Mouse (Mus musculus) C2C12 (cell line): Measurements from ENCODE around the gene Ywhab.

ENCODE experiments used
- CTCF ChIP-seq: IDR thresholded peaks from one replicate; pipeline ENCODE4 v1.5.1; 2011; ENCODE audit not compliant: control insufficient read depth, insufficient read depth, insufficient read length
- MAX ChIP-seq: IDR thresholded peaks from one replicate; pipeline ENCODE4 v1.6.1; 2011; ENCODE audit warnings: mild to moderate bottlenecking, control low read depth

GRCm38 (mm10) chr2:164009227-164009626 lies 14.5 kb downstream of the Ywhab start:
- TF ChIP-seq CTCF (no peak), MAX (no peak)
